Mouse (Mus musculus): ENCODE measurements around the gene Dync1li2. TPM values are rescaled to one million over a fixed set of nuclear protein-coding genes. Genes with fewer than 3 reads are reported as not detected.

The Dync1li2 gene
- polyA plus RNA-seq, 1 experiment from 2014 or later = 34.4 TPM

DNA sequence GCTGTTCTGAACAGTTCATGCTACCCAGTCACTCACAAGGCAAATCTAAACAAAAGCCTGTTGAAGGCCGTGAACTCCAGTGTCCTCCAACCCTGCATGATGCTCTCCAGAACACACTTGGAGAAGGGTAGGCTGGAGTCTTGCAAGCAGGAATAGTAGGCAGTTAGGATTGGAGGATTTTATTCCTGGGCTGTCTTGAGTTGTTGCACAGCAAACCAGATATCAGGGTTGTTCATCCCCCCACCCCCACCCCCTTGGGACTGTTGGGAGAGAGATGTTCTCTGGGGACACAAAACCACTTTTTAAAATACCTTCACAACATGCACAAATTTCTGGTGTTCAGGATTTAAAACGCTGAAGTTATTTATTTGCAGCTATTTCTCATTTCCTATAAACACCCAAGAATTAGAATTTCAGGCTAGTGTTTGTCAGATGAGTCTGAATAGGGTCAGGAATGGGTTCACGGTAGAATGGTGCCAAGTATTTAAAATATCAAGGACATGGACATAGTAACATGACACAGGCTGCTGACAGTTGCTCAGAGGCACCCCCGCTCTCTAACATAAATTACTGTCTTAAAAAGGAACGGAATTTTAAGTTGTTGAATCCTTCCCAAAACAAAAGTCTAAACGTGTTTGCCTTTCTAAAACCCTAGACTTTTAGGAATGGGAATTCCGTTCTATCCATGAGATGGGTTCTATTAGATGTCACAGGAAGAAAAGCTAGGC is 29.9 kb downstream of the Dync1li2 start:
- 33% methylated on average over 7 of the region's 7 CpGs for WGBS
- DNase-seq (ENCODE audit: low spot score) = peak; percentile 84
- Histone ChIP-seq H3K4me2 (ENCODE audit: low read length) (no peak overlapping the region), H3K27me3 (ENCODE audit: insufficient read depth, low read length) (no peaks in the 10 kb centered on the region), H3K9ac (ENCODE audit: low read depth, low read length) (no peak overlapping the region), H3K27ac (no peak overlapping the region), H3K4me1 (replicated peaks; ENCODE audit: insufficient read depth, low read length) (no peaks in the 10 kb centered on the region), H3K9me3 (replicated peaks; ENCODE audit: low read length) (no peaks in the 10 kb centered on the region), H3K36me3 (ENCODE audit: insufficient read depth, low read length) (0 out of 2 replicates have a peak, but pooled peaks cover 5% of the 10 kb centered on the region), H3K4me3 (replicated peaks; ENCODE audit: low read depth, low read length) (no peak overlapping the region)
- no peak for ATAC-seq (replicated peaks; ENCODE audit: low FRiP score, low read depth)
- no peak for TF ChIP-seq CTCF (IDR thresholded peaks at IDR 0.05; ENCODE audit: low read depth)

DNA sequence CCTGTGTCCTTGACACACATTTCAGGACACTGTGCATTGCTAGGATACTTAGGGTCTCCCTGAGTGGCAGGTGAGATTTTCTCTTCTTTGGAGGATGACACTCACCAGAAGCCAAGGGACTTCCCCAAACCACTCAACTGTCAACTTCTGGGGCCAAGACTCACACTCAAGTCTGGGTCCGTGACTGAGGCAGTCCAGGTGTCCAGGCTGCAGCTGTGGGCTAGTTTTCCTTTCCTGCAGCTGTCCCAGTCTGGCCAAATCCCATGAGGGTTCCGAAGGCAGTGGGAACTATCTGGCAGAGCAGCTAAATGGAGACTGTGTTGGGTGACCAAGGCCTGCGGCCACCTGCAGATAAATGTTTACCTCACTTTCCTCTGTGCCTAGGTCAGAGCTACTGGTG is 30.9 kb downstream of the Dync1li2 start:
- H3K27me3 ChIP-seq (ENCODE audit: insufficient read depth, low read length) = no peaks in the 10 kb centered on the region
- H3K4me1 ChIP-seq (replicated peaks; ENCODE audit: insufficient read depth, low read length) = no peaks in the 10 kb centered on the region
- H3K36me3 ChIP-seq (ENCODE audit: insufficient read depth, low read length) = 0 out of 2 replicates have a peak, but pooled peaks cover under 1% of the 10 kb centered on the region
- ATAC-seq (replicated peaks; ENCODE audit: low FRiP score, low read depth) (no peak), DNase-seq (ENCODE audit: low spot score) (no peak)
- H3K9me3 ChIP-seq (replicated peaks; ENCODE audit: low read length) = no peaks in the 10 kb centered on the region
- no peak overlapping the region for H3K9ac ChIP-seq (ENCODE audit: low read depth, low read length)
- TF ChIP-seq CTCF (IDR thresholded peaks at IDR 0.05; ENCODE audit: low read depth) = no peak
- 75% methylated on average over 3 of the region's 3 CpGs for WGBS
- H3K4me3 ChIP-seq (replicated peaks; ENCODE audit: low read depth, low read length) = no peak overlapping the region
- H3K27ac ChIP-seq = no peak overlapping the region
- no peak overlapping the region for H3K4me2 ChIP-seq (ENCODE audit: low read length)

DNA sequence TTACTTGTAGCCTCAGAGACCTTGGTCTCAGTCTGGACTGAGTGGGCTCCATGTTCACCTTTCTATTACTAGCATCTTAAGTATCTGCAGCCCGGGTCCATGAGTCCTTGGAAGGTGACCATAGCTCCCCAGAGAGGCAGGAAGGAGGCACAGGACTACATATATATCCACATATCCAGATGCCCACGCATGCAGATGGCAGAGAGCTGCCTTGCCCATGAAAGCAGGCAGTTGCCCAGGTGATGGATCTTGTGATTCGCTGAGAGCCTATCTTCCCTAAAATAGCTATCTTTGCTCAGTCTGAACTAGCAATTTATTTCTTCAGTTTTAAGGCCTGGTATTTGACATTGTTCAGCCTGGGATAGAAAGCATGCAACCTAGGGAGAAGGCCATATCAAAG is 31.4 kb downstream of the Dync1li2 start:
- no peaks in the 10 kb centered on the region for H3K36me3 ChIP-seq (ENCODE audit: insufficient read depth, low read length)
- no peak overlapping the region for H3K27ac ChIP-seq
- no peak overlapping the region for H3K9ac ChIP-seq (ENCODE audit: low read depth, low read length)
- WGBS = 90% methylated on average over 3 of the region's 3 CpGs
- DNase-seq (ENCODE audit: low spot score) (no peak), ATAC-seq (replicated peaks; ENCODE audit: low FRiP score, low read depth) (no peak)
- no peaks in the 10 kb centered on the region for H3K27me3 ChIP-seq (ENCODE audit: insufficient read depth, low read length)
- H3K9me3 ChIP-seq (replicated peaks; ENCODE audit: low read length) = no peaks in the 10 kb centered on the region
- no peak for TF ChIP-seq CTCF (IDR thresholded peaks at IDR 0.05; ENCODE audit: low read depth)
- no peak overlapping the region for H3K4me2 ChIP-seq (ENCODE audit: low read length)
- no peaks in the 10 kb centered on the region for H3K4me1 ChIP-seq (replicated peaks; ENCODE audit: insufficient read depth, low read length)
- no peak overlapping the region for H3K4me3 ChIP-seq (replicated peaks; ENCODE audit: low read depth, low read length)

DNA sequence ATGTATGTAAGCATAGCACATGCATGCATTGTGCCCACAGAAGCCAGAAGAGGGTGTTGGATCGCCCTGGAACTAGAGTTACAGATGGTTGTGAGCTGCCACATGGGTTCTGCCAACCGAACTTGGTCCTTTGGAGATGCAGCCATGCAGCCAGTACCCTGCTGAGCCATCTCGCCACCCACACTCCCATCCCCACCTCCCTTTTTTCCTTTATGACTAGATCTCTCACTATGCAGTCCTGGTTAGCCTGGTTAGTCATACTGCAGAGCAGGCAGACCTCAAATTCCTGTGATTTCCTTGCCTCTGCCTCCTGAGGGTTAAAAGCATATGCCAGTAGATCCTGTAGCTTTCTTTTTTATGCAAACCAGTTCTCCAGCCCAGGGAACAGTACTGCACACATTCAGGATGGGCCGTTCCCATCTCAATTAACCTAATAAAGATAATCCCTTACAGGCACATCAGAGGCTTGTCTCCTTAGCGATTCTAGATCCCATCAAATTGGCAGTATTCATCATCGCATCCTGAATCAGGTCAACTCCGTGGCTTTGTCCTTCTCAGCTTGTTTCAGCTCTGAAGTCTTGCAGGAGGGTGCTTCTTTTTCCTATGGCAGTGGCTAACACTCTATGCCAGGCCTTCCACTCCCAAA is 32.1 kb downstream of the Dync1li2 start:
- no peaks in the 10 kb centered on the region for H3K36me3 ChIP-seq (ENCODE audit: insufficient read depth, low read length)
- DNase-seq (ENCODE audit: low spot score) (no peak), ATAC-seq (replicated peaks; ENCODE audit: low FRiP score, low read depth) (no peak)
- TF ChIP-seq CTCF (IDR thresholded peaks at IDR 0.05; ENCODE audit: low read depth) = no peak
- no peaks in the 10 kb centered on the region for H3K9me3 ChIP-seq (replicated peaks; ENCODE audit: low read length)
- H3K27ac ChIP-seq = no peak overlapping the region
- no peak overlapping the region for H3K4me3 ChIP-seq (replicated peaks; ENCODE audit: low read depth, low read length)
- H3K27me3 ChIP-seq (ENCODE audit: insufficient read depth, low read length) = no peaks in the 10 kb centered on the region
- no peaks in the 10 kb centered on the region for H3K4me1 ChIP-seq (replicated peaks; ENCODE audit: insufficient read depth, low read length)
- no peak overlapping the region for H3K4me2 ChIP-seq (ENCODE audit: low read length)
- no peak overlapping the region for H3K9ac ChIP-seq (ENCODE audit: low read depth, low read length)
- 64% methylated on average over 7 of the region's 7 CpGs for WGBS

DNA sequence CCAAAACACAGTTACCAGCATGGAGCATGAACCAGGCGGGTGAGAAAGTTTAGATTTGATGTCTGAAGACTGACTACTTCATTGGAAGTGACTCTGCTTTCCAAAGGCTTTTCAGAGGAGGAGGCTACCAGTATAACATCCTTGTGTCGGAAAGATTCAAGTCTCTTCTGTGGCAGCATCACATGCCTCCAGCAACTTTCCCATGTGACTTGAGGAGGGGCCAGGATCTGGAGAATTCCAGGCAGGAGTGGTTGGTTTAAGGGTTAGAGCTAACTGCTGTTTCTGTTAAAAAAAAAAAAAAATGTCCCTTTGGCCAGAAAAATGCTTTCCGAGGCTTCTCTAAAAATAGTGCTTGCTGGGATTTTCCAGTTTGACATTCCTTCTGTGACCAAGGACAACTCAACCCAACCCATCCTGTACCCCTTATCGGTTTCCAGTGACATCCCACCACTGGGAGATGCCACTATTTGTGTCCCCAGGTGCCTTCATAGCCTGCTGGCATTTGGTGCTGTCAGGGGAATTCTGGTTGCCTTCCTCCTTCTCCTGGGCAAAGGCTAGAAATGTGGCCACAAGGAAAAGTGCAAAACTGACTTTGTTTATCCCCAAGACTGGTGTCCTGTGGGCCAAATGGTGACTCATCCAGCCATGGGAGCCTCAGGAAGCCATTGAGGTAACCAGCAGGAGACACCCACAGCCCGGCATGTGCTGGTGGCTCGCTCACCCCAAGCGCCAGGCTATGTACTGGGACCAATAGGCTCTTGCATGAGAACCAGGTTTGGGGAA is 34.3 kb downstream of the Dync1li2 start:
- 80% methylated on average over 7 of the region's 7 CpGs for WGBS
- H3K9ac ChIP-seq (ENCODE audit: low read depth, low read length) = no peak overlapping the region
- no peaks in the 10 kb centered on the region for H3K36me3 ChIP-seq (ENCODE audit: insufficient read depth, low read length)
- H3K4me2 ChIP-seq (ENCODE audit: low read length) = no peak overlapping the region
- ATAC-seq (replicated peaks; ENCODE audit: low FRiP score, low read depth) (no peak), DNase-seq (ENCODE audit: low spot score) (no peak)
- no peaks in the 10 kb centered on the region for H3K27me3 ChIP-seq (ENCODE audit: insufficient read depth, low read length)
- no peak overlapping the region for H3K27ac ChIP-seq
- no peaks in the 10 kb centered on the region for H3K4me1 ChIP-seq (replicated peaks; ENCODE audit: insufficient read depth, low read length)
- no peak for TF ChIP-seq CTCF (IDR thresholded peaks at IDR 0.05; ENCODE audit: low read depth)
- H3K9me3 ChIP-seq (replicated peaks; ENCODE audit: low read length) = no peaks in the 10 kb centered on the region
- no peak overlapping the region for H3K4me3 ChIP-seq (replicated peaks; ENCODE audit: low read depth, low read length)

DNA sequence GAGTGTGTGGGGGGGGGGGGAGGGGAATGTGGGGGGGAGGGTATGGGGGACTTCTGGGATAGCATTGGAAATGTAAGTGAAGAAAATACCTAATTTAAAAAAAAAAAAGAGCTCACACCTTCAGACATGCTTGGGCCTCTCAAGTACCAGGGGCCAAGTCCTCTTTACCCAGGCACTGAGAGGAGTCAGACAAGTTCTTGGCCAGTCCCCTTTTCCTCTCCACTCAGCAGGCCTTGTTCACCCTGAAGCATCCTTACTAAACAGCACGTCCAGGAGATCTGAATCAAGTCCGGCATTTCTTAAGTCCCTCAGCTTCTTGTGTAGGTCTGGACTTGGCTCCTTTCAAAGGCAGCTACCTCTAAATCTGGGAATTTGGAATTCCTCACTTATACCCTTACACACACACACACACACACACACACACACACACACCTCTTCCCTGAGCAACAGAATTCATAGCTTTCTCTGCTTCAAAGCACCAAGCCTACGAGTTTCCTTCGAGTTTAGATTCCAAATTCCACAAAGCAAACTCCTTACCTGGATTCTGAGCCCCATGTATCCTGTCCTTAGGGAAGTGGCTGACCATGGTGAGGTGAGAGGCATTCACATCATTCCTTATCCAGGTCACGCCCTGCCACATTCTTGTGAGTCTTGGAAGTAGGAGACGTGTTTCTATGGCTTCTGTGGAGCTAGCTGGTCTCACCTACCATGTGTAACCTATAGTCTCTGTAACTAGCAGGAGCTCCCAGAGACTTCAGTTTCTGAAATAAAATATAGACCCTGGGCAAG is 36.3 kb downstream of the Dync1li2 start:
- Histone ChIP-seq H3K27ac (no peak overlapping the region), H3K9me3 (replicated peaks; ENCODE audit: low read length) (no peaks in the 10 kb centered on the region), H3K27me3 (ENCODE audit: insufficient read depth, low read length) (no peaks in the 10 kb centered on the region), H3K36me3 (ENCODE audit: insufficient read depth, low read length) (no peaks in the 10 kb centered on the region), H3K4me3 (replicated peaks; ENCODE audit: low read depth, low read length) (no peak overlapping the region), H3K4me1 (replicated peaks; ENCODE audit: insufficient read depth, low read length) (no peaks in the 10 kb centered on the region), H3K9ac (ENCODE audit: low read depth, low read length) (no peak overlapping the region), H3K4me2 (ENCODE audit: low read length) (no peak overlapping the region)
- DNase-seq (ENCODE audit: low spot score) = no peak
- WGBS = 74% methylated on average over 6 of the region's 6 CpGs
- ATAC-seq (replicated peaks; ENCODE audit: low FRiP score, low read depth) = no peak
- no peak for TF ChIP-seq CTCF (IDR thresholded peaks at IDR 0.05; ENCODE audit: low read depth)
